Mouse (Mus musculus): ENCODE measurements around the gene Fam126a. TPM values are rescaled to one million over a fixed set of nuclear protein-coding genes. Genes with fewer than 3 reads are reported as not detected.

Gene Fam126a
- polyA plus RNA-seq (2015; fragmentation: Nextera tagmentation; extraction: Ambion mirVana), result 32.6 and 33.9 TPM in 2 replicates

DNA sequence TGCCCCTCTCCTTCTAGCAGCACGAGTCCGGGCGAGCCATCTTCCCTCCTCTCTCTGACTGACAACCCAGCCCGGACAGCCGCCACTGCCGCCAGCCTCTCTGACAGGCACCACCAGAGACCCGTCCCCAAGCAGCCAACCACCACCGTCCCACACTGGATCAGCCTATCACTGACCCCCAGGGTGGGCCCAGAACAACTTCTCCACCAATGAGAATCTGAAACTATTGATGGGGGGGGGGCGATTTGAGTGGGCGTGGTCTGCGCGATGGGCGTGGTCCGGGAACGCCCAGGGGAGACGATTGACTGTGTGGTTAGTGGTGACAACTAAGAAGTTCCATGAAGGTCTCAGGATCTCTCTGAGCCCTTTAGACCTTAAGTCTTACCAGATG lies at the start of gene Fam126a:
Gene Fam126a (minus strand): TSS at position 112 of the 391 bp plus-strand sequence.
- Histone ChIP-seq H3K36me3 (peaks cover 4% of the 10 kb centered on the region; the same call in 1 of the 2 replicates), H3K4me1 (peaks cover 42% of the 10 kb centered on the region), H3K4me2 (peak within 1 kb of the TSS; percentile 74), H3K9me3 (no peaks in the 10 kb centered on the region), H3K4me3 (peak within 1 kb of the TSS; percentile 96), H3K27ac (replicated peaks) (peak within 1 kb of the TSS; percentile 89), H3K27me3 (replicated peaks) (no peaks in the 10 kb centered on the region), H3K9ac (peak within 1 kb of the TSS; percentile 98)
- ATAC-seq (ENCODE audit: extremely low read depth, insufficient number of reproducible peaks, low FRiP score, low TSS enrichment), result peak; percentile 100
- 0% methylated on average over 16 of the region's 16 CpGs for WGBS

DNA sequence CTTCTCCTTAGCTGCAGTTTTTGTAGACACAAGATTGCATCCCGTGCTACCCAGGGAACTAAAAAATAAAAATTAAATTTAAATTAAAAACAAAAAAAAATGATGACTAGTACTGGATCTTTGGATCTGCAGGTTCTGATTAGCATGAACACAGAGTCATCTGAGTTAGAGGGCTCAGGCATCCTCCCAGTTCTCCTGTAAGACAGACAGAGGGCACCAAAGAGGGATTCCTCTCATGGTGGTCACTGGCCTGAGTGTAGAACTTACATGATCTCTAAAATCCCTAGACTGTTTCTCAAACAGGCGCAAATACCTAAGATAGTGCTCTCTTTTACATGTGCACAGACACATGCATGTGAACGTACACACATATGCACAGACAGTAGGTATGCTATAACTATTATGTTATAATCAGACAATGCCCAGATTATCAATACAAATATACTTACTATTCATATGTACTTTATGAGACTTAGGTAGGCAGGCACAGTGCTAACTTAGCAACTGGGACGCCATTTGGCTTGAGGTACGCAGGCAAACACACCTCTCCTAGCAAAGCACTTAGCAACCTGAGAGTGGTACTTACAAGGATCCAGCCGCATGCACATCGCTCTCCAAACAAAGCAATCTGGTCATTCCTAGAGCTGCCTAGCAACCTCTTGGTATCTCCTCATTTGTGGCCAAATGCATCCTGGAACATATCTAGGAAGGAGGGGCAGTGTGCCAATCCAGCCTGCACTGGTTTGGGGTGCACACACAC lies 48.1 kb upstream of the Fam126a start:
- Histone ChIP-seq H3K27me3 (replicated peaks) (no peaks in the 10 kb centered on the region), H3K9me3 (no peaks in the 10 kb centered on the region), H3K4me1 (peaks cover 5% of the 10 kb centered on the region), H3K36me3 (no peaks in the 10 kb centered on the region), H3K4me3 (no peak overlapping the region), H3K9ac (no peak overlapping the region), H3K27ac (replicated peaks) (no peak overlapping the region), H3K4me2 (no peak overlapping the region)
- 78% methylated on average over 7 of the region's 7 CpGs for WGBS
- ATAC-seq (ENCODE audit: extremely low read depth, insufficient number of reproducible peaks, low FRiP score, low TSS enrichment), result no peak

DNA sequence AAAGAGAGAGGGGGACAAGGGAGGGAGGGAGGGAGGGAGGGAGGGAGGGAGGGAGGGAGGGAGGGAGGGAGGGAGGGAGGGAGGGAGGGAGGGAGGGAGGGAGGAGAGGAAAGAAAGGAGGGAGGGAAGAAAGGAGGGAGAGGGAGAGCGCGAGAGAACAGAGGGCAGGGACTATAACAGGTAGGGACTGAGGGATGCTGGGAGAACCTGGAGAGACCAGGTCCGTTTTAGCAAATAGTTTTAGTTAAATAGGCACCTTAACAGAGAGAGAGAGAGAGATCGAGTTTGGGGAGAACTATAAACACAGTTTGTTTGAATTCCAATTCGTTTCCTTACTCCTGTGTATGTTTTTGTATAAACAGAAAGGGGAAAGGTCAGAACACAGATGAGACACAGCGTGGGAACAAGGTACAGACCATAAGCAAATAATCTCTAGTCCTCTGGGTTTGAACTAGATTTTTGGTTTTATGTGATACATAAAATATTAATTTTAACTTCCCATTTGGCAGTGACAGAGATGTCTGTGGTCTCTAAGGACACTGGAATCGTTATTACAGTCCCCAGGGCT lies 47.3 kb upstream of the Fam126a start:
- Histone ChIP-seq H3K4me2 (peak overlapping the region; percentile 60), H3K9ac (peak overlapping the region; percentile 54; the same call in 1 of the 2 replicates), H3K4me3 (peak overlapping the region; percentile 46), H3K36me3 (no peaks in the 10 kb centered on the region), H3K27me3 (replicated peaks) (no peaks in the 10 kb centered on the region), H3K4me1 (peaks cover 5% of the 10 kb centered on the region), H3K27ac (replicated peaks) (peak overlapping the region; percentile 34; the same call in 1 of the 2 replicates), H3K9me3 (no peaks in the 10 kb centered on the region)
- ATAC-seq (ENCODE audit: extremely low read depth, insufficient number of reproducible peaks, low FRiP score, low TSS enrichment), result no peak
- 14% methylated on average over 7 of the region's 7 CpGs for WGBS

DNA sequence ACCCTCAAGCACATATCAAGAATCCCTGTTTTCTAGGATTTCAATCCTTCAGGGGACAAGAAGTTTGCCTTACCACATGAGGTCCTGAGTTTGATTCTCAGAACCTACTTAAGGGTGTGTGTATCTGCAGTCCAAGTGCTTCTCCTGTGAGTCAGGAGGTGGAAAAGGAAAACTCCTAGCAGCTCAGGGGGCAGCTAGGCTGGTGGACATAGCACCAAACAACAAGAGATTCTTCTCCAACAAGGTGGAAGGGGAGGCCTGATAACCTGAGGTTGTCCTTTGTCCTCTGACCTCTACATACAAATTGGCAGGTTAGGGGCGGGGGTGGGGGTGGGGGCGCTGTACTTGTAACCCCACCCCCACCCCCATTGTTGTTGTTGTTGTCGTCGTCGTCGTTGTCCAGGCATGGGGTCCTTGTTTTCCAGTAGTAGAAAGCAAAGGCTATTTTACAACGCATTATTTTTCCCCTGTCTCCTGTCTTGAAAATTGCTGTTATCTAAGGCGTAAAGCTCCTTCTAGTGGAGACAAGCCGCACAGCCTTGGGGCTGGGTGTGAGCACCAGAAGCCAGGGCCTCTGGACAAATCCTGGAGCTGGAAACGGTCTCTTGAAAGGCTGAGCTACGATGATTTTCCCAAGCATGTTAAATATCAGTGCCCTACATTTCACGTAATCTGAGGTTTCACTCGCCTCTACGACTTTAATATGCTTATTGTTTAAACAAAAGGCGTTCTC lies 46.7 kb upstream of the Fam126a start:
- Histone ChIP-seq H3K4me2 (peak overlapping the region; percentile 60), H3K36me3 (no peaks in the 10 kb centered on the region), H3K27ac (replicated peaks) (peak overlapping the region; percentile 34), H3K4me1 (peaks cover 5% of the 10 kb centered on the region), H3K27me3 (replicated peaks) (no peaks in the 10 kb centered on the region), H3K9ac (peak overlapping the region; percentile 70), H3K9me3 (no peaks in the 10 kb centered on the region), H3K4me3 (peak overlapping the region; percentile 46)
- ATAC-seq (ENCODE audit: extremely low read depth, insufficient number of reproducible peaks, low FRiP score, low TSS enrichment), result peak; percentile 61; the same call in 1 of the 2 replicates
- 2% methylated on average over 14 of the region's 15 CpGs for WGBS

DNA sequence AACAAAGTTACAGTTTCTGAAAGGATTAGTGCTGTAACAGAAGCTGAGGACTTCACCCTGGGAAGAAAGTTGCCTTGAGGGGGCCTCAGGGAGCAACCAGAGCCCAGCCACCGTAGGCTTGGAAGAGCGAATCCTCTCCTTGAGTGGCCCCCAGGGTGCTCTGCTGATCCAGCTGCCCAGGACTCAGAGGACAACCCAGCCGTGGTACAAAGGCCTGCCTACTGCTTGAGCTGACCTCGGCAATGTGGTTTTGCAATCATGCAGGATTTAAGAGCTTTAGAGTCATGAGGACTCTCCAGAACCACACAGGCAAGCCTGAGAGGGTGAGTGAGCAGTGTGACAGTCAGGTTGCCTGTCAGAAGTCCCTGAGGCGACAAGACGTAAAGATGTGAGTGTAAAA lies 41.5 kb upstream of the Fam126a start:
- no peak for ATAC-seq (ENCODE audit: extremely low read depth, insufficient number of reproducible peaks, low FRiP score, low TSS enrichment)
- no peak overlapping the region for H3K4me2 ChIP-seq
- H3K4me1 ChIP-seq, result peaks cover 9% of the 10 kb centered on the region
- WGBS, result 53% methylated on average over 6 of the region's 6 CpGs
- H3K9ac ChIP-seq, result no peak overlapping the region
- no peaks in the 10 kb centered on the region for H3K36me3 ChIP-seq
- H3K27me3 ChIP-seq (replicated peaks), result no peaks in the 10 kb centered on the region
- no peak overlapping the region for H3K4me3 ChIP-seq
- H3K9me3 ChIP-seq, result no peaks in the 10 kb centered on the region
- H3K27ac ChIP-seq (replicated peaks), result peak overlapping the region; percentile 63

DNA sequence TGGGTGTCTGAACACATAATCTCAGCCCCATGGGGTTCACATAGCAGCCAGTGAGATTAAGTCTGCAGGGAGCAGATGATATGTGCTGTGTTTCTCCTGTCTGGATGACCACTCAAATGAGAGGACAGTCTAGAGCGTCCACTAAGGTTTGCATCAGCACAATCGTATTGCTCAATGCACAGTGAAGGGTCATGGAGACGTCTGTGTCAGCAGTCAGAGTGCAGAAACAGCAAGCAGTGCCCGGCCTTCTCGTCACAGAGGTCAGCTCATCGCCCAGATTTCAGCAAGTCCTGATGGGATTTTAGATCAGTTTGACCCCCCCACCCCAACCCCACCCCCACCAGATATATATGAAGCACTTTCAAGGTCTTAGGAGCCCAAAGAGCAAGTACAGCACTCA lies 38.5 kb upstream of the Fam126a start:
- Histone ChIP-seq H3K9me3 (no peaks in the 10 kb centered on the region), H3K4me3 (no peak overlapping the region), H3K36me3 (no peaks in the 10 kb centered on the region), H3K27ac (replicated peaks) (no peak overlapping the region), H3K4me1 (peaks cover 10% of the 10 kb centered on the region), H3K27me3 (replicated peaks) (no peaks in the 10 kb centered on the region), H3K9ac (no peak overlapping the region), H3K4me2 (no peak overlapping the region)
- ATAC-seq (ENCODE audit: extremely low read depth, insufficient number of reproducible peaks, low FRiP score, low TSS enrichment), result no peak
- 76% methylated on average over 6 of the region's 6 CpGs for WGBS

DNA sequence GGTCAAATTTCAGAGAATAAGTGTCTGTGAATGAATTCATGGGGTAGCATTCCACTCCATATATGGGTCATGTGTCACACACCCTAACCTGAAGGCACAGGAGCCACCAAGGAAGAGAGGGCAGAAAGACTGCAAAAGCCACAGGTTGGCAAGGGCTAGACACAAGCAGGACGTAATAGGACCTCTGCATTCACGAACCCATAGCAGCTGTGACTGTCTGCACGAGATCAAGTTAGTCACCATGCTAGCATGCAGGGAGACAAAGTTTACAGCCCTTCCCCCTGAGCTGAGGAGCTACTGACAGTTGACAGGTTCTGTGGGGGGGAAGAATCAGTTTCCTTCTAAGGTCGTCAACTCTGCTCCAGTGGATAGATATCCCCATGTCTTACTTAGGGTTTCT lies 33.1 kb upstream of the Fam126a start:
- Histone ChIP-seq H3K27ac (replicated peaks) (no peak overlapping the region), H3K9ac (no peak overlapping the region), H3K4me3 (no peak overlapping the region), H3K36me3 (no peaks in the 10 kb centered on the region), H3K9me3 (no peaks in the 10 kb centered on the region), H3K4me1 (peaks cover 11% of the 10 kb centered on the region), H3K27me3 (replicated peaks) (no peaks in the 10 kb centered on the region), H3K4me2 (no peak overlapping the region)
- ATAC-seq (ENCODE audit: extremely low read depth, insufficient number of reproducible peaks, low FRiP score, low TSS enrichment), result no peak
- WGBS, result 57% methylated on average over 4 of the region's 4 CpGs

DNA sequence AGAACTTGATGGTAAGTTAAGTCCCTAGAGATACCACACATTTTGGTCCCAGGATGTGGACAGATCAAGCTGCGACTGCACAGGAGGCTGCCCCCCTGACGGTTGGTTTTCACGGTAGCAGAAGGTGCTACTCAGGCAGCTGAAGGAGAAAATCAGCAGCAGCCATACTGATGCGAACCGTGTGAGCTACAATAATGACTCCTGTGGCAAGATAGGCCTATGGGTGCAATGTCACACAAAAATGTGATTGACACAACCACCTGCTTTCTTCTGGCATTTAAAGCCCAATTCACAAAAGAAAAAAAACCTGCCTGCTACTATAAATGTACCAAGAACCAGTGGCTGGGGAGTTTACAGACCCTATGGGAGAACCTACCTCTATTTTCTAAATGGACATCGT lies 32.5 kb upstream of the Fam126a start:
- Histone ChIP-seq H3K9me3 (no peaks in the 10 kb centered on the region), H3K27ac (replicated peaks) (no peak overlapping the region), H3K36me3 (no peaks in the 10 kb centered on the region), H3K4me2 (no peak overlapping the region), H3K27me3 (replicated peaks) (no peaks in the 10 kb centered on the region), H3K4me1 (peaks cover 11% of the 10 kb centered on the region), H3K9ac (no peak overlapping the region), H3K4me3 (no peak overlapping the region)
- 75% methylated on average over 6 of the region's 6 CpGs for WGBS
- ATAC-seq (ENCODE audit: extremely low read depth, insufficient number of reproducible peaks, low FRiP score, low TSS enrichment), result no peak

DNA sequence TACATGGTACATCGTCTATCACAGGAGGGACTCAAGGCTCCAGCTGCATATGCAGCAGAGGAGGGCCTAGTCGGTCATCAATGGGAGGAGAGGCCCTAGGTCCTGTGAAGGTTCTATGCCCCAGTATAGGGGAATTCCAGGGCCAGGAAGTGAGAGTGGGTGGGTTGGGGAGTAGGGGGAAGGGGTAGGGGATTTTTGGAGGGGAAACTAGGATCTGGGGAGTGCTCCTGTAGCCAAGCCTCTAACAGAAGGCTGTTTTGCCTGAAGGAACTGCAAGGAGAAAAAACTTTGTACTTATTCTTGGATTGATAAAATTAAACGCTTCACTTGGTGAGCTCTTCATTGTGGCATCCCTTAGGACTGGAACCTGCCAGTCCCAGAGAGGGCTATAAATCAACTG lies 30.5 kb upstream of the Fam126a start:
- Histone ChIP-seq H3K9ac (no peak overlapping the region), H3K36me3 (no peaks in the 10 kb centered on the region), H3K4me3 (no peak overlapping the region), H3K9me3 (0 out of 2 replicates have a peak, but pooled peaks cover under 1% of the 10 kb centered on the region), H3K27ac (replicated peaks) (no peak overlapping the region), H3K4me2 (no peak overlapping the region), H3K27me3 (replicated peaks) (no peaks in the 10 kb centered on the region), H3K4me1 (peaks cover 11% of the 10 kb centered on the region)
- no peak for ATAC-seq (ENCODE audit: extremely low read depth, insufficient number of reproducible peaks, low FRiP score, low TSS enrichment)
- WGBS, result 69% methylated on average over 3 of the region's 3 CpGs

DNA sequence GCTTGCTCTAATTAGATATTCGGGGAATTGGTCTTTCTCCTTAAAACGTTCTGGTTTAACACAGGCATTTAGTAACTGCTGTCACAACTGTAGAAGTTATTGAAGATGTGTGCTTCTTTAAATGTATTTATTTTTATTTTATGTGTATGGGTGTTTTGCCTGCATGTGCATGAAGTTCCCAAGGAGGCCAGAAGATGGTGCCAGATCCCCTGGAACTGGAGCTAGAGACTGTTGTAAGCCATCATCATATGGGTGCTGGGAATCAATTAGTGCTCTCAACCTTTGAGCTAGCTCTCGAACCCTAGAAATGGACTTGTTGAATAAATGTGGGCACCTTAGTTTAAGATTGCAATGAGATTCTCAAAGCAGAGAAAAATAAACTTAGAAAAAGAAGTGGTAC lies 27.1 kb upstream of the Fam126a start:
- Histone ChIP-seq H3K27me3 (replicated peaks) (no peaks in the 10 kb centered on the region), H3K4me1 (peaks cover 14% of the 10 kb centered on the region), H3K36me3 (no peaks in the 10 kb centered on the region), H3K27ac (replicated peaks) (no peak overlapping the region), H3K4me2 (no peak overlapping the region), H3K9ac (no peak overlapping the region), H3K9me3 (peaks cover 7% of the 10 kb centered on the region), H3K4me3 (no peak overlapping the region)
- ATAC-seq (ENCODE audit: extremely low read depth, insufficient number of reproducible peaks, low FRiP score, low TSS enrichment), result no peak
- WGBS, result 68% methylated on average over 3 of the region's 3 CpGs

DNA sequence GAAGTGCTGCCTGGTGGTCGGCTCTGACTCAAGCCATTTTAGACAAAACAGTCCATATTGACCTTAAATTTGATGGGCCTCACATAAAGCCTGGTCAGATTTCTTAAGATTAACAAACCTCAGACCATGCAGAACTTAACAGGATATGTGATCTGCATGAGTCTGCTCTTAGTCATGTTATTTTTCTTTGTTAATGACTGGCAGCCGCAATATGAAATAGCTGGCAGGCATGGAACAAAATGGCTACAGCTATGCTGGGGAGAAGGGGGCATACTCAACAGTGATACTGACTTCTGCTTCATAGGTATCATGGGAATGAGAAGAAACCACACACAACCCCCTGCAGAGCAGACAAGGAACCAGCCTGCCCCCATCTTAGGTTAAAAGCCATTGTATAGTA lies 26.4 kb upstream of the Fam126a start:
- no peak overlapping the region for H3K4me2 ChIP-seq
- 81% methylated on average over 2 of the region's 2 CpGs for WGBS

More for the DNA sequence above, 26.4 kb upstream of the Fam126a start:
- Histone ChIP-seq H3K4me3 (no peak overlapping the region), H3K9ac (no peak overlapping the region), H3K27me3 (replicated peaks) (no peaks in the 10 kb centered on the region), H3K4me1 (peaks cover 20% of the 10 kb centered on the region), H3K36me3 (no peaks in the 10 kb centered on the region), H3K9me3 (peaks cover 7% of the 10 kb centered on the region), H3K27ac (replicated peaks) (no peak overlapping the region)
- ATAC-seq (ENCODE audit: extremely low read depth, insufficient number of reproducible peaks, low FRiP score, low TSS enrichment), result no peak
